ENCODE assay signal across 24 mouse cellular contexts in genomic region chr5:123438381-123438780, GRCm38 (mm10). TPM values are rescaled to one million over a fixed set of nuclear protein-coding genes. Genes with fewer than 3 reads are reported as not detected.
DNase-seq lines count a peak whose midpoint lies in the region; ATAC-seq lines count a peak whose summit lies in the region.
"Had no signal": no experiment of that assay in that cellular context is flagged by ENCODE, and none has a peak within 500 bp of the region (broad histone marks: within the 10 kb centered on the region; RNA-seq: fewer than 3 reads in every experiment).

No protein-coding gene starts in this region.

- H3K27ac ChIP-seq in heart, embryonic 13.5 days (replicated peaks) = no peak overlapping the region
- no peak overlapping the region for H3K27ac ChIP-seq in heart, embryonic 12.5 days (ENCODE audit: poor library complexity, severe bottlenecking)
- H3K27ac ChIP-seq: embryonic facial prominence, embryonic 13.5 days; embryonic facial prominence, embryonic 15.5 days; forebrain, embryonic 10.5 days; forebrain, embryonic 12.5 days had no signal

- H3K36me3 ChIP-seq in heart, embryonic 13.5 days = peaks cover 22% of the 10 kb centered on the region
- peaks cover 23% of the 10 kb centered on the region for H3K36me3 ChIP-seq in heart, embryonic 12.5 days

- H3K9ac ChIP-seq in heart, embryonic 13.5 days = peak overlapping the region; percentile 7; the same call in 1 of the 2 replicates
- H3K9ac ChIP-seq in heart, embryonic 12.5 days = no peak overlapping the region
- H3K9ac ChIP-seq: embryonic facial prominence, embryonic 13.5 days; embryonic facial prominence, embryonic 15.5 days; forebrain, embryonic 12.5 days had no signal

- H3K9me3 ChIP-seq in heart, embryonic 13.5 days = no peaks in the 10 kb centered on the region
- H3K9me3 ChIP-seq in heart, embryonic 12.5 days (replicated peaks) = no peaks in the 10 kb centered on the region
- H3K9me3 ChIP-seq: embryonic facial prominence, embryonic 13.5 days; embryonic facial prominence, embryonic 15.5 days; forebrain, embryonic 10.5 days; forebrain, embryonic 12.5 days had no signal

- H3K4me3 ChIP-seq in heart, embryonic 13.5 days = no peak overlapping the region
- no peak overlapping the region for H3K4me3 ChIP-seq in heart, embryonic 12.5 days
- H3K4me3 ChIP-seq: embryonic facial prominence, embryonic 13.5 days; embryonic facial prominence, embryonic 15.5 days; erythroblast, embryonic 14.5 days; forebrain, embryonic 10.5 days; forebrain, embryonic 12.5 days had no signal

- peak; percentile 19 for DNase-seq in lung, postnatal 10 days
- DNase-seq in lung, adult 18-20 months = no peak
- DNase-seq: adrenal gland, adult 2 months; adrenal gland, postnatal 10 days; adrenal gland, postnatal 25 days; cerebellum, adult 11 months; cerebellum, adult 18-20 months; cerebellum, adult 8-10 months; cerebellum, adult 9-11 months; cerebellum, postnatal 14 days; cerebellum, postnatal 36 days; embryo, embryonic 11 days had no signal

- WGBS in heart, embryonic 13.5 days = 68% methylated on average over 3 of the region's 3 CpGs
- WGBS in heart, embryonic 12.5 days = 75% methylated on average over 3 of the region's 3 CpGs

- no peak overlapping the region for H3K4me2 ChIP-seq in heart, embryonic 13.5 days
- H3K4me2 ChIP-seq in heart, embryonic 12.5 days = no peak overlapping the region
- H3K4me2 ChIP-seq: embryonic facial prominence, embryonic 13.5 days; embryonic facial prominence, embryonic 15.5 days; forebrain, embryonic 12.5 days had no signal

- no peak for ATAC-seq in heart, embryonic 13.5 days (ENCODE audit: extremely low read depth, insufficient number of reproducible peaks, low FRiP score, low TSS enrichment)
- no peak for ATAC-seq in heart, embryonic 12.5 days (ENCODE audit: insufficient number of reproducible peaks, low FRiP score)
- ATAC-seq: forebrain, embryonic 14.5 days; forebrain, embryonic 16.5 days had no signal

- peaks cover 33% of the 10 kb centered on the region for H3K4me1 ChIP-seq in heart, embryonic 13.5 days
- peaks cover 31% of the 10 kb centered on the region for H3K4me1 ChIP-seq in heart, embryonic 12.5 days (replicated peaks)

- H3K27me3 ChIP-seq in heart, embryonic 13.5 days (replicated peaks) = no peaks in the 10 kb centered on the region
- H3K27me3 ChIP-seq in heart, embryonic 12.5 days (replicated peaks) = no peaks in the 10 kb centered on the region
- H3K27me3 ChIP-seq: embryonic facial prominence, embryonic 13.5 days; embryonic facial prominence, embryonic 15.5 days; forebrain, embryonic 12.5 days had no signal

RNA-seq across cellular contexts. Expression of gene Mlxip, which starts 43.8 kb away (rescaled TPM):
- 10.9 and 11.7 TPM in 2 replicates for polyA plus RNA-seq in heart, embryonic 13.5 days (2015; fragmentation: Nextera tagmentation; extraction: Ambion mirVana)
- polyA plus RNA-seq in heart, embryonic 12.5 days (2016; fragmentation: Nextera tagmentation; extraction: Ambion mirVana) = 14.2 TPM in 2 replicates

RNA-seq across cellular contexts. Expression of gene Lrrc43, which starts 50.7 kb away (rescaled TPM):
- not detected in 2 replicates for polyA plus RNA-seq in heart, embryonic 13.5 days (2015; fragmentation: Nextera tagmentation; extraction: Ambion mirVana)
- not detected in 2 replicates for polyA plus RNA-seq in heart, embryonic 12.5 days (2016; fragmentation: Nextera tagmentation; extraction: Ambion mirVana)
- polyA plus RNA-seq: adrenal gland, adult 2 months; C2C12; embryonic facial prominence, embryonic 11.5 days; embryonic facial prominence, embryonic 13.5 days; erythroblast, embryonic 14.5 days; forebrain, embryonic 10.5 days; forebrain, embryonic 12.5 days had no signal

RNA-seq across cellular contexts. Expression of gene Il31, which starts 50.9 kb away (rescaled TPM):
- polyA plus RNA-seq in heart, embryonic 13.5 days (2015; fragmentation: Nextera tagmentation; extraction: Ambion mirVana) = not detected in 2 replicates
- not detected in 2 replicates for polyA plus RNA-seq in heart, embryonic 12.5 days (2016; fragmentation: Nextera tagmentation; extraction: Ambion mirVana)
- polyA plus RNA-seq: adrenal gland, adult 2 months; brain, embryonic 14.5 days; C2C12; embryonic facial prominence, embryonic 11.5 days; embryonic facial prominence, embryonic 13.5 days; embryonic facial prominence, embryonic 15.5 days; erythroblast, embryonic 14.5 days; forebrain, embryonic 10.5 days; forebrain, embryonic 12.5 days; forebrain, embryonic 14.5 days; forebrain, embryonic 16.5 days had no signal
